Comparison of ENCODE assay signal across 13 mouse cellular contexts in the genomic region with DNA sequence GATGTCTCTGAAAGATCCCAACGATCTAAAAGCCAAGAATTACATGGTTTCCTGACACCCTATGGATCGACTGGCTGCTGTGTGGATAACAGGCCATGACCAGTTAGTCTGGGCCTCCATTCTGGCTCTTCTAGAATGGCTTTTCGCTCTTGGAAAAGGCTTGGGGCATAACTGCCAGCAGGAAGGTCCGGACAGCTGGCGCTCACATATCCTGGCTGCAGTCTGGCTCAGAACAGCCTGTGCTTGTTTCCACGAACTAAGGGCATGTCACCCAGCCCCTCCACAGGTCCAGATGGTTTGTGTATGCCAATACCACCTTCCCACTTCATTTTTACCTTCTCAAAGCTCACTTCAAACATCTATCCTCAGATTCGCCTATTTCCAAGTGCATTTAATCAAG. TPM values are rescaled to one million over a fixed set of nuclear protein-coding genes. Genes with fewer than 3 reads are reported as not detected.
DNase-seq lines count a peak whose midpoint lies in the region; ATAC-seq and TF ChIP-seq lines count a peak whose summit lies in the region.
"Had no signal": no experiment of that assay in that cellular context is flagged by ENCODE, and none has a peak within 500 bp of the region (broad histone marks: within the 10 kb centered on the region; RNA-seq: fewer than 3 reads in every experiment).

No protein-coding gene starts in this region.

- ATAC-seq in midbrain, postnatal 0 days (ENCODE audit: low FRiP score) = no peak
- ATAC-seq in midbrain, embryonic 15.5 days (replicated peaks) = no peak
- ATAC-seq: forebrain, embryonic 16.5 days had no signal

- no peak overlapping the region for H3K27ac ChIP-seq in midbrain, postnatal 0 days (ENCODE audit: low read depth, low read length)
- H3K27ac ChIP-seq in midbrain, embryonic 15.5 days = no peak overlapping the region
- H3K27ac ChIP-seq: embryonic facial prominence, embryonic 13.5 days; limb, embryonic 10.5 days; neural tube, embryonic 12.5 days had no signal

- no peaks in the 10 kb centered on the region for H3K27me3 ChIP-seq in midbrain, postnatal 0 days (ENCODE audit: insufficient read depth, low read length)
- H3K27me3 ChIP-seq in midbrain, embryonic 15.5 days (replicated peaks) = no peaks in the 10 kb centered on the region
- H3K27me3 ChIP-seq: embryonic facial prominence, embryonic 13.5 days; neural tube, embryonic 12.5 days had no signal

- no peaks in the 10 kb centered on the region for H3K36me3 ChIP-seq in midbrain, postnatal 0 days (ENCODE audit: insufficient read depth, low read length)
- H3K36me3 ChIP-seq in midbrain, embryonic 15.5 days (replicated peaks) = no peaks in the 10 kb centered on the region
- H3K36me3 ChIP-seq: embryonic facial prominence, embryonic 13.5 days; limb, embryonic 10.5 days; neural tube, embryonic 12.5 days had no signal

- no peak overlapping the region for H3K4me2 ChIP-seq in midbrain, postnatal 0 days (ENCODE audit: low read depth, low read length, poor library complexity, severe bottlenecking)
- H3K4me2 ChIP-seq in midbrain, embryonic 15.5 days = no peak overlapping the region
- H3K4me2 ChIP-seq: embryonic facial prominence, embryonic 13.5 days; neural tube, embryonic 12.5 days had no signal

- peak; percentile 93 for DNase-seq in heart, adult 11 months
- DNase-seq in heart, postnatal 25 days (ENCODE audit: low spot score) = no peak
- peak; percentile 77 for DNase-seq in midbrain, postnatal 0 days (ENCODE audit: low spot score)
- DNase-seq in heart, adult 9 months (ENCODE audit: low spot score in 2 of 2) = peak; percentile 38 to 39
- DNase-seq in thymus, postnatal 36 days = no peak
- DNase-seq in left cerebral cortex, postnatal 36 days (ENCODE audit: low spot score in 2 of 2) = no peak
- DNase-seq: kidney, adult 2 months; lung, adult 2 months had no signal

- H3K9me3 ChIP-seq in midbrain, postnatal 0 days (ENCODE audit: low read length) = no peaks in the 10 kb centered on the region
- H3K9me3 ChIP-seq in midbrain, embryonic 15.5 days = no peaks in the 10 kb centered on the region
- H3K9me3 ChIP-seq: embryonic facial prominence, embryonic 13.5 days; limb, embryonic 10.5 days; neural tube, embryonic 12.5 days had no signal

- no peak overlapping the region for H3K9ac ChIP-seq in midbrain, postnatal 0 days (replicated peaks; ENCODE audit: low read length, poor library complexity, severe bottlenecking)
- H3K9ac ChIP-seq in midbrain, embryonic 15.5 days = no peak overlapping the region
- H3K9ac ChIP-seq: embryonic facial prominence, embryonic 13.5 days; neural tube, embryonic 12.5 days had no signal

- WGBS in midbrain, postnatal 0 days = 81% methylated on average over 7 of the region's 7 CpGs
- 86% methylated on average over 7 of the region's 7 CpGs for WGBS in midbrain, embryonic 15.5 days

- intact Hi-C loops in heart, postnatal 25 days (cut with DNase I) = no loop called here
- intact Hi-C loops in left cerebral cortex, postnatal 36 days (cut with DNase I) = no loop called here

- H3K4me1 ChIP-seq in midbrain, postnatal 0 days (ENCODE audit: insufficient read depth, low read length) = 0 out of 2 replicates have a peak, but pooled peaks cover 2% of the 10 kb centered on the region
- peaks cover 14% of the 10 kb centered on the region for H3K4me1 ChIP-seq in midbrain, embryonic 15.5 days
- H3K4me1 ChIP-seq: embryonic facial prominence, embryonic 13.5 days; neural tube, embryonic 12.5 days had no signal

- no peak for TF ChIP-seq CTCF in midbrain, postnatal 0 days (IDR thresholded peaks at IDR 0.05)

- no peak overlapping the region for H3K4me3 ChIP-seq in midbrain, postnatal 0 days (ENCODE audit: low read depth, low read length)
- H3K4me3 ChIP-seq in midbrain, embryonic 15.5 days = no peak overlapping the region
- H3K4me3 ChIP-seq: embryonic facial prominence, embryonic 13.5 days; limb, embryonic 10.5 days; neural tube, embryonic 12.5 days had no signal

RNA-seq across cellular contexts. Expression of a gene that starts 22.0 kb away (rescaled TPM):
- total RNA-seq in heart, postnatal 25 days (2021) = 100 to 1,000 TPM; 102 to 112 TPM
- 23.7 and 25.6 TPM in 2 replicates for total RNA-seq in midbrain, postnatal 0 days (2014; rRNA removed)
- 23.5 and 29.5 TPM in 2 replicates for polyA plus RNA-seq in midbrain, postnatal 0 days (2015; fragmentation: Nextera tagmentation; extraction: Ambion mirVana)
- polyA plus RNA-seq in midbrain, embryonic 15.5 days (2015; fragmentation: Nextera tagmentation; extraction: Ambion mirVana) = 21.8 and 24.6 TPM in 2 replicates
- total RNA-seq in left cerebral cortex, postnatal 36 days (2021) = 10 to 100 TPM; 64.3 to 73.2 TPM

Comparison
In these comparisons a context has a peak if more than half of its experiments do, and no peak if none do; other contexts are left out.
1. DNase-seq: peak in heart, adult 11 months (single experiment), midbrain, postnatal 0 days (single experiment) and heart, adult 9 months (2 of 2); none in heart, postnatal 25 days (single experiment), thymus, postnatal 36 days (0 of 2) and left cerebral cortex, postnatal 36 days (0 of 2).